Mouse (Mus musculus) layer of hippocampus, postnatal 36 days (tissue): ENCODE results near the gene Hvcn1. TPM values are rescaled to one million over a fixed set of nuclear protein-coding genes. Genes with fewer than 3 reads are reported as not detected.

Experiments
- DNase-seq, 2 experiments: peaks; one replicate each; pipeline ENCODE4 v3.0.0; 2022
- total RNA-seq, 2 experiments: library from RNA; stranded (reverse); gene quantifications; 2 replicates each; pipeline ENCODE4 v1.2.3; 2021

The Hvcn1 gene
- total RNA-seq, 2 experiments from 2014 or later, result 2.4 to 3.3 TPM

DNA sequence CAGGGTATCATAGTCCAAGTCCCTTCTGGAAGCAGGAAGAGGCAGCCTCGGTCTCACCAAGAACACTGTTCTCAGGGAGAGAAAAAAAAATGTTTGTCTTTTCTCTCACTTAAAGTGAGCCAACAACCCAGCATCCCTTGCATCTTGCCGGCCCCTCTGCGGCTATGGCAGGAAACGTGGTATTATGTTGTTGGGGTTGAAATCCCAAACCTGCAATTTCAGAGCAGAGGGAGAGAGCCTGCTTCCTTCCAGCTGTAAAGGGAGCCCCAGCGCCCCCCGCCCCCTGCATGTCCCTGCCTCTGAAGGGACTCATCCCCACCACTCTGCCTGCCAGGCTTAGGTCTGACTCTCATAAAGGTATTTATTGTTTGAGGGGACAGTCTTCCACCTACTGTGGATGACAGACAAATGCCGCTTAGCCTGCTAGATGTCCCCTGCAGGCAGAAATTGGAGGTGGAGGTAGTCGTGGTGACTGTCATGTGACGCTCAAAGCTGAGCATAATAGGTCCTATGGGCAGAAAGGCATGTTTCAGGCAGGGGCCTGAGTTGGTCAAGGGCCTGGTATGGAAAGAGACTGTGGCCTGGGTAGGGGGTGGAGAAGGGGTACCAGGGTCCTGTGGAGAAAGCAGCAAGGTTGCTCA is 28.7 kb downstream of the Hvcn1 start:
- no peak for DNase-seq

GRCm38 (mm10) chr5:122237200-122237599 is 30.6 kb downstream of the Hvcn1 start:
- no peak for DNase-seq

DNA sequence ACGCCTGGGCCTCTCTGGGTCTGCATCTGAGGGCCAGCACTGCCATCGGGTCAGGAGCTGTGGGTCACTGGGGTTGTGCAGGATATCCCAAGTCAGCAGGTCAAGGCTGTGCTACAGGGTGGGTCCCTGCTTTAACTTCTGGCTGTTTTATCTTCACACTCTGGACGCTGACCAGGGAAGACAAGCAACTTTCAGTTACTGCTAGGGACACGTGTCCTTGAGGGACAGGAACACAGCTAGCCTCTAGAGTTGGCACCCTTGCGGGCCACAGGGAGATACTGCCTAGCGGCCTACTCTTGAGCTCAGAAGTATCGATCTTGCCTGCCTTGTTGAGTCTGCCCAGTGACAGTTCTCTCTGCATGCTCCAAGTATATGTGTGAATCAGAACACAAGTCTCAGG is 33.0 kb downstream of the Hvcn1 start:
- no peak for DNase-seq

DNA sequence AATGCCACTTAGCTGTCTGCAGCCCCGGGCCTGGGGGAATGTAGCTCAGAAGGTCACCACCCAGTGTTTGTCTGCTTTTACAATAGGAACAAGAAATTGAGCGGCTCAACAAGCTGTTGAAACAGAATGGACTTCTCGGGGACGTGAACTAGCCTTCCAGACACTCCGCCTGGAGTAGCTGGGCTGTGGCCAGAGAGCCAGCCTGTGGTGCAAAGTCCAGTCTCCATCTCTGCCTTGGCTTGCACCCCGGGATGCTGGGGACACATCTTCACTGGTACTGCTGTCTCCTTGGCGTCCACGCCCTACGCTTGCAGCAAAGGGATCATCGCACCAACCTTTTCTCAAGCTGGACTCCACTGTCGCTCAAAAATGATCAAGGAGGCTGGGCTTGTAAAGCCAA is 33.9 kb downstream of the Hvcn1 start:
- DNase-seq, result no peak

DNA sequence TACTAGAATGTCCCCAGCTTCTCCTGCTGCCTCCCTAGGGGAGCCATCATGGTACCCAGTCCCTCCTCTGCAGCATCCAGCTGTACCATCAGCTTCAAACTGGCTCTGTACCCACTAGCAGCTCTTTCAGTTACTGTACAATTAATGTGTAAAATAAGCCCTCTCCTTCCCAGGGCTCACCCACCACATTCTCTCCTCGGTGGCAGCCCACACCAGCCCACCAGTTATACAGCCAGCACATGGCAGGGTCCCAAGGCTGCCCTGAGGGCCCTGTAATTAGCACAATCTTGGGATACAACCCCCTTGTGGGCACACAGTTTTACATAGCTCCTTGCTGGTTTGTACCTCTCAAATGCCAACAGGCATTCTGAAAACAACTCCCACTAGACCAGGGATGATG is 34.4 kb downstream of the Hvcn1 start:
- DNase-seq, result no peak

- no peak for DNase-seq
These were observed 36.0 kb downstream of the Hvcn1 start for GRCm38 (mm10) chr5:122242521-122243123.

GRCm38 (mm10) chr5:122243781-122244523 is 37.3 kb downstream of the Hvcn1 start:
- peak in 1 of 2 experiments; percentile 38 for DNase-seq

GRCm38 (mm10) chr5:122245186-122245585 is 38.6 kb downstream of the Hvcn1 start:
- no peak for DNase-seq

GRCm38 (mm10) chr5:122246547-122247167 is 40.1 kb downstream of the Hvcn1 start:
- DNase-seq, result no peak

DNA sequence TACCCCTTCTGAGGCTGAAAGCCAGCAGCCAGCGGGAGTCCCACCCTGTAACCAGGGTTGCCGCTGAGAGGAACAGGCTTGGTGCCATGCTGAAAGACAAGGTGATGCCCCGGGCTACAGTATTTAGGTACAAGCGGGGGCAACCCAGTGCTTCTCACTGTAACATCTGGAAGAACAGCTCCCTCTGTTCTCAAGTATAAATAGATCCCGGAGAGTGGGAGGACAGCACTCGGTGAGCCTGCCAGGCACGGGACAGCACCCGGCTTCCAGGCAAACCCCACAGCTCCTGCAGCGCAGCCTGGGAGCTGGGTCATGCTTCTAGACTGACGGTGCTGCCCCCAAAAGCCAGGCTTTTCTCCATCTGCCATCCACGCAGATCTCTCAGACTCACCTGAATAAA is 40.9 kb downstream of the Hvcn1 start:
- DNase-seq, result peak in 1 of 2 experiments; percentile 39

DNA sequence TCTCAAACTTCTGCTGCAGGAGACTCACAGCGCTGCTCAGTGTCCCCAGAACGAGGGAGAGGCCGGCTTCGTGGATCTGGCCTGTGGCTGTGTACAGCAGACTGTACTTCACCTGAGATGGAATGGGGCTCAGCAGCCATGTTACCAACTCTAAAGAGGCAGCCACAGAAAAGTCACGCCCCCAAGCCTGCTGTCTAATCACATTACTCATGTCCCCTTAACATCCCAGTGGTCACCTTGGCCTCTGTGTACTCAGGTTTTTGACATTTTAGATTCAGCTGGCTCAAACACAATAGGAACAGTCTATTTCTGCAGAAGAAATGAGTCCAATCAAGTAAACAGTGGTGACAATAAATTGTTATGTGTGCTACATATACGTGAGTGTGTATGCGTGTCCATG is 41.3 kb downstream of the Hvcn1 start:
- DNase-seq, result no peak

GRCm38 (mm10) chr5:122249281-122249680 is 42.7 kb downstream of the Hvcn1 start:
- DNase-seq, result no peak

DNA sequence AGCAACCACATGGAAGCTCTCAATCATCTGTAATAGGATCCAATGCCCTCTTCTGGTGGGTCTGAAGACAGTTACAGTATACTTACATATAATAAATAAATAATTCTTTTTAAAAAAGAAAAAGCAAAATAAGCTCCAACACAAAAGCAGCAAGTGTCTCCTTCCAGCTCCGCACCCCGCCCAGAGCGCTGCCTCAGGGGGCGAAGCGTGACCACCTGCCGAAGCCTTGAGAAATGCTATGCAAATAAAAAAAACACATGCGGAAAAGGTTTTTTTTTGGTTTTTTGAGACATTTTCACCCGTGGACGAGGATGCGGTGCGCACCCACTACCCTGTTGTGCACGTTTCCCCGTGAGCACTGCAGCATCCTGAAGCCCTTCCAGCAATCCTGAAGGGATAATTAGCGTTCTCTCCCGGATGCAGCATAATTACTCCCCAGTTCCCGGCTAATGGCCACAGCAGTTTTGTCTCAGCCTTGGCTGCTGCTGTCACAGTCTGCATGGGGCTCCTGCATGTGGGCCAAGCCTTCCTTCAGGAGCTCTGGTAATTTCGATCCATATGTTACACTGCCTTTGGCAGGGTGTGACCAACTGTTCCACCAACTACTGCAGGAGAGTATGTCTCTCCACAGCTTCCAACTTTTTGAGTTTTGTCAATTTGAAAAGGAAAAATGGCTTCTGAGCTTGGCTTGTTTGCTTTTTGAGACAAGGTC is 45.4 kb downstream of the Hvcn1 start:
- DNase-seq, result no peak

GRCm38 (mm10) chr5:122258027-122258741 is 51.6 kb downstream of the Hvcn1 start:
- DNase-seq, result no peak

DNA sequence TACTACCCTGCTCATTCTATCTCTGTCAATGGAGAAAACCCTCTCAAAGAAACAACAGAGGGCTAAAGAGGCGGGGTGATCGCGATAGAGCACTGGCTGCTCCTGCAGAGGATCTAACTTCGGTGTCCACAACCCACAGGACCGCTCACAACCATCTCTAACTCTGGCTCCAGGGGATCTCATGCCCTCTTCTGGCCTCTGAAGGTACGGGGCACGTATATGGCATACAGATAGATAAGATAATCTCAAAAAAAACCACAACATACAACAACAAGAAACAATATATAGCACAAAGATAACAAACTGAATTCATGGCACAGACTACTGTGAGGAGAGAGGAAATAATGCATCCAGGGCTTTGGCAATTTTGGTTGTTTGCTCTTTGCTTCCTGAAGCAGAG is 55.5 kb downstream of the Hvcn1 start:
- no peak for DNase-seq

DNA sequence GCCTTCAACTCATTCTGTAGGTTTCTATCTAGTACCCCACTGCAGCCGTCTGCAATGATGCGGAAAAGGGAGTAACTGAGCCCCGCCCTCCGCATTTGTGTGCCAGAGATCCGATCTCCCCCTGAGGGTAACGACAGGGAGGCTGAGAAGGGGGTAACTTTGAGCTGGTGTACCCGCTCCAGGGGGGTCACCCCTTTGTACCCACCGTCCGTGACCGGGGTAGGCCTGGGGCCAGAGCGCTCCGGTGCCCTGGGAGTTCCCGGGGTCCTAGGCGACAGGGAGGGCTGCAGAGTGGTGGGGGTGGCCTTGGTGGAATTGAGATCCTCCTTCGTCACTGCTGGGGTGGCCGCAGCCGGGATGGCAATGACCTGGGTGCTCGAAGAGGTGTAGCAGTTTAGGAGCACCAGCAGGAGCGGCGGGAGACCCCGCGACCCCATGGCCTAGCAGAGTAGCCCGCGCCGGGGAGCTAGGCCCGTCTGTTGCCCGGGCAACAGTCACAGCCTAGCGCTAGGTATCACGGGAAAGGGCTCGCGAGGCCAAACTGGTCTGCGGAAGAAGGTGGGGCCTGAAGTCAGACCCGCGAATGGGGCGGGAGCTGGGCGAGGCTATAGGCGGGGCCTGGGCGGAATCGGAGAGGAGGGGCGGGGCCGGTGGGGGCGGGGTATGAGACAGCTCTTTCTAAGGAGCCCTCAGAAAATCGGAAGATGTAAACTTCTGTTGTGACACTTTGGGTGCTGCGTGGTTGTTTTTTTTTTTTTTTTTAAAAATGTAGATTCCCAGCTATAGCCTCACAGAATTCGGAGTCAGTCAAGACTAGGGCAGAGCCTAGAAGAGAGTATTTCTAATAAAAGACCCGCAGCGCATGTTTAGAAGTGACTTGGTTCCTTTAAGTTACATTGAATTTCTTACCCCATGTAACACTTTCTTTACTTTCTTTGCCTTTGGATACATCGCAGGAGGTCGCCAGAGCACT is 57.6 kb downstream of the Hvcn1 start, which contains the start of gene Tctn1:
Gene Tctn1 (minus strand): TSS at position 528 of the 973 bp plus-strand sequence.
- DNase-seq, result peak; percentile 82 to 83

DNA sequence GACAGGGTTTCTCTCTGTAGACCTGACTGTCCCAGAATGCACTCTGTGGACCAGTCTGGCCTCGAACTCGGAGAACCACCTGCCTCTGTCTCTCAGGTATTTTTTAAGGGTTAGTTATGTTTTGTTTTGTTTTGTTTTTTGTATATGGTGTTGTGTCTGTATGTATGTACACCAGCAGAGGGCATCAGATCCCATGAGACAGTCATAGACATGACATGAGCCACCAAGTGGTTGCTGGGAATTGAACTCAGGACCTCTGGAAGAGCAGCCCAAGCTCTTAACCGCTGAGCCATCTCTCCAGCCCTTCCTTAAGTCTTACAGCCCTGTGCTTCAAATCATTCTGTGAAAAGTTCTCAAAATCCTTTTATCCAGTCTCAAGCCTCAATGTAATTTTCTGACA is 58.6 kb downstream of the Hvcn1 start:
- no peak for DNase-seq

DNA sequence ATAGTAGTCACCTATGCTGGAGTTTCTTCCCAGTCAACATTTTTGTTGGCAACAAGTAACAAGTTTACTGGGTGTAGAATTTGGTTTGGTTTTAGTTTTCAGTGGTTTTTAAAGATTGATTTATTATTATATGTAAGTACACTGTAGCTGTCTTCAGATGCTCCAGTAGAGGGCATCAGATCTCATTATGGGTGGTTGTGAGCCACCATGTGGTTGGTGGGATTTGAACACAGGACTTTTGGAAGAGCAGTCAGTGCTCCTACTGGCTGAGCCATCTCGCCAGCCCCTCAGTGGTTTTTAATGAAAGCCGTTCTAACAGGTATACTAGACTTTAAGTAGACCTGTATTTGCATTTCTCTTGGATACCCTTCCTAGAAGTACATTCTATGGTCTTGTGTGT is 59.3 kb downstream of the Hvcn1 start:
- DNase-seq, result no peak

- DNase-seq, result no peak
These were observed 60.5 kb downstream of the Hvcn1 start for GRCm38 (mm10) chr5:122267136-122267535.

DNA sequence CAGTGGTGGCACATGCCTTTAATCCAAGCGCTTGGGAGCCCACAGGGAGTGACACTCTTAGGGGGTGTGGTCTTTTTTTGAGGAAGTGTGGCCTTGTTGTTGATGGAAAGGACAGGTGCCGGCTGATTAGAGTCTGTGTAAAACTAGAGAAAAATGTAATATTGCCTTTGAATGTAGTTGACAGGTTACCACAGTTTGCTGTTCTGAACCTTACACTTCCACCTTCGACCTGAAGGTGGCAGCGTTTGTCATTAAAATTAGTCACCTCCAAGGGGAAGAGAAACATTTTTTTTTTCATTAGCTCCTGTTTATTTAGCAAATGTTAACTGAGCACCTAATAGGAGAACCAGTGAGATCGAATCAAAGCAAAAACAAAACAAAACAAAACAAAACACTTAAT is 61.3 kb downstream of the Hvcn1 start:
- DNase-seq, result peak in 1 of 2 experiments; percentile 74
